Mouse (Mus musculus): ENCODE data around the gene Pank3. TPM values are rescaled to one million over a fixed set of nuclear protein-coding genes. Genes with fewer than 3 reads are reported as not detected.

Pank3 gene
- 10 to 100 TPM; 27.0 to 29.3 TPM for total RNA-seq (2023)

GRCm38 (mm10) chr11:35769188-35769745 lies at the start of gene Pank3:
Pank3 (plus strand) TSS chr11:35769484.

GRCm38 (mm10) chr11:35798874-35799273 lies 29.6 kb downstream of the Pank3 start, which contains the start of gene Fbll1:
Fbll1 (minus strand) TSS chr11:35798884.

GRCm38 (mm10) chr11:35834022-35834760 lies 64.9 kb downstream of the Pank3 start, which contains the start of gene Rars:
Rars (minus strand) TSS chr11:35834506.

Other genes with a start within 250 kb of the Pank3 start
- gene Fbll1, start 29.4 kb downstream of the Pank3 start, total RNA-seq (2023): not detected
- gene Rars, start 65.0 kb downstream of the Pank3 start, total RNA-seq (2023): 10 to 100 TPM; 62.1 to 63.0 TPM
- gene Wwc1, start 211.0 kb downstream of the Pank3 start, total RNA-seq (2023): not detected

Data from monocyte, adult 59 days (primary cell).